Mouse (Mus musculus) liver, embryonic 16.5 days (tissue): Measurements from ENCODE around the gene Scrn2. TPM values are rescaled to one million over a fixed set of nuclear protein-coding genes. Genes with fewer than 3 reads are reported as not detected.

Experiments used
- ATAC-seq: fragments of 200-750 bp; cut with Nextera tagmentation; 2 replicates; pipeline ENCODE4 v1.8.0; 2017; ENCODE audit warnings: low read depth, mild to moderate bottlenecking, moderate number of reproducible peaks, moderate library complexity
- H3K27ac ChIP-seq: fragments of 300-500 bp; sonication (generic); 2 replicates; pipeline ENCODE4 v1.5.1; 2014; ENCODE audit warnings: mild to moderate bottlenecking, low read length
- H3K27me3 ChIP-seq: fragments of 300-500 bp; sonication (generic); 2 replicates; pipeline ENCODE4 v1.6.1; 2014; ENCODE audit warnings: low read depth, low read length, mixed read lengths; ENCODE audit not compliant: control insufficient read depth, insufficient read depth
- H3K36me3 ChIP-seq: fragments of 300-500 bp; sonication (generic); 2 replicates; pipeline ENCODE4 v1.6.1; 2014; ENCODE audit warnings: mild to moderate bottlenecking; ENCODE audit not compliant: control insufficient read depth, insufficient read depth
- H3K4me1 ChIP-seq: fragments of 300-500 bp; sonication (generic); 2 replicates; pipeline ENCODE4 v1.6.1; 2014; ENCODE audit warnings: low read depth, low read length, mixed read lengths; ENCODE audit not compliant: control insufficient read depth
- H3K4me2 ChIP-seq: fragments of 300-500 bp; sonication (generic); 2 replicates; pipeline ENCODE4 v1.6.1; 2014; ENCODE audit warnings: low read depth, low read length, mixed read lengths
- H3K4me3 ChIP-seq: fragments of 300-500 bp; sonication (generic); 2 replicates; pipeline ENCODE4 v1.5.1; 2014; ENCODE audit warnings: low read depth, mild to moderate bottlenecking, low read length
- H3K9ac ChIP-seq: fragments of 300-500 bp; sonication (generic); 2 replicates; pipeline ENCODE4 v1.6.1; 2014; ENCODE audit warnings: low read depth, low read length
- H3K9me3 ChIP-seq: fragments of 300-500 bp; sonication (generic); replicated peaks from 2 replicates; pipeline ENCODE4 v1.6.1; 2016; ENCODE audit warnings: low read length; ENCODE audit not compliant: control insufficient read depth
- WGBS: fragments of 180-500 bp; shearing (Covaris S2); extraction: QIAGEN DNeasy Blood & Tissue Kit; methylation state at CpG from one replicate; pipeline ENCODE4 v1.1.7; 2014; ENCODE audit not compliant: insufficient replicate concordance; 5-methylcytosine and 5-hydroxymethylcytosine counted together
- polyA plus RNA-seq: library from polyadenylated mRNA; unstranded; fragments of >200 nt; fragmentation: Nextera tagmentation; extraction: Ambion mirVana; gene quantifications from 2 replicates; pipeline ENCODE4 v1.2.1, GENCODE M21; 2015

Scrn2 gene
- polyA plus RNA-seq, 1 experiment from 2014 or later, result 12.2 TPM

- WGBS, result 53% methylated on average over 5 of the region's 5 CpGs
- H3K4me3 ChIP-seq, result no peak overlapping the region
- peaks cover 27% of the 10 kb centered on the region for H3K27me3 ChIP-seq
- no peak overlapping the region for H3K4me2 ChIP-seq
- no peak overlapping the region for H3K9ac ChIP-seq
- no peak overlapping the region for H3K27ac ChIP-seq
- no peak for ATAC-seq
- no peaks in the 10 kb centered on the region for H3K9me3 ChIP-seq
- H3K36me3 ChIP-seq, result no peaks in the 10 kb centered on the region
- peaks cover 2% of the 10 kb centered on the region; the same call in 1 of the 2 replicates for H3K4me1 ChIP-seq
Observed at GRCm38 (mm10) chr11:96991501-96991900, 38.2 kb upstream of the Scrn2 start.

GRCm38 (mm10) chr11:96992722-96993311 lies 36.9 kb upstream of the Scrn2 start:
- Histone ChIP-seq H3K36me3 (no peaks in the 10 kb centered on the region), H3K4me1 (no peaks in the 10 kb centered on the region), H3K4me2 (no peak overlapping the region), H3K27ac (no peak overlapping the region), H3K27me3 (peaks cover 29% of the 10 kb centered on the region), H3K4me3 (no peak overlapping the region), H3K9me3 (no peaks in the 10 kb centered on the region), H3K9ac (no peak overlapping the region)
- no peak for ATAC-seq
- 18% methylated on average over 8 of the region's 8 CpGs for WGBS

GRCm38 (mm10) chr11:96995031-96995430 lies 34.7 kb upstream of the Scrn2 start:
- 34% methylated on average over 5 of the region's 5 CpGs for WGBS

DNA sequence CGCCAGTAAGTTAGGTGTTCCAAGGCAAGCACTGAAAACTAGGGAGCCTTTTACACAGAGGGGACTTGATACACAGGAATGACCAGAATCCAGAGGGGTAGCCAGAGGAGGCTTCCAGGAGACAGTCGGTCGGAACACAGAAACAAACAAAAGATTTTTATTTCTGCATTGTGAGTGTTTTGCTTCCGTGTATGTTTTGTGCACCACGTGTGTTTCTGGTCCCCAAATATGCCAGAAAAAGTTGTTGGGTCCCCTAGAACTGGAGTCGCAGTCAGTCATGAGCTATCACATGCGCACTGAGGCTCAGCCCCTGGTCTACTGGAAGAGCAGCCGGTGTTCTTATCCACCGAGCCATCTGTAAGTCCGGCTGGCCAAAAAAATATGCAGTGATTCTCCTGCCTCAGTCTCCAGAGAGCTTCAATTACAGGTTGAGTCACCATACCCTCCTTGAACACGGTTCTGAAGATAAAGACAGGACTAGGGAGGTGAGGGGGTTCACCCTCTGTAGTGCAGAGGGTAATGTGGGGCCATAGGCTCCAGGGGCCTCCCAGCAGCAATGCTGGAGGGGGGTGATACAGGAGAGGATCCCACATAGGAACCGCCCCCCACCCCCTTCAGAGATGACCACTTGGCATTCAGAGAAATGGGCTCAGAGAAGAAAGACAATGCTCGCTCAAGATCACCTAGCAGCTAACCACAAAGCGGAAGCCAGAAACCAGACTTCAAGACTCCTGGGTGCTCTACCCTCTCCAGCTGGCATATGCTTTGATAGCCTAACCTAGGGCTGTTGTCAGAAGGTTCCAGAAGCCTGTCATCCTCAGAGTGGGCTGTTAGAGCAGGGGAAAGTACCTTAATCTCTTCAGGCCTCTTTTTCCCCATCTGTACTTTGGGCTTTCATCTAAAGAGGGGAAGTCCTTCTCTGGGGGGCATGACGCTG lies 33.6 kb upstream of the Scrn2 start:
- Histone ChIP-seq H3K27me3 (peaks cover 35% of the 10 kb centered on the region), H3K4me1 (no peaks in the 10 kb centered on the region), H3K9ac (no peak overlapping the region), H3K4me3 (no peak overlapping the region), H3K27ac (no peak overlapping the region), H3K36me3 (no peaks in the 10 kb centered on the region), H3K4me2 (no peak overlapping the region), H3K9me3 (no peaks in the 10 kb centered on the region)
- ATAC-seq, result no peak
- WGBS, result 37% methylated on average over 15 of the region's 15 CpGs

More at GRCm38 (mm10) chr11:96995031-96995430, 34.7 kb upstream of the Scrn2 start:
- Histone ChIP-seq H3K27me3 (peaks cover 32% of the 10 kb centered on the region), H3K4me1 (no peaks in the 10 kb centered on the region), H3K4me3 (no peak overlapping the region), H3K9me3 (no peaks in the 10 kb centered on the region), H3K4me2 (no peak overlapping the region), H3K27ac (no peak overlapping the region), H3K9ac (no peak overlapping the region), H3K36me3 (no peaks in the 10 kb centered on the region)
- no peak for ATAC-seq

DNA sequence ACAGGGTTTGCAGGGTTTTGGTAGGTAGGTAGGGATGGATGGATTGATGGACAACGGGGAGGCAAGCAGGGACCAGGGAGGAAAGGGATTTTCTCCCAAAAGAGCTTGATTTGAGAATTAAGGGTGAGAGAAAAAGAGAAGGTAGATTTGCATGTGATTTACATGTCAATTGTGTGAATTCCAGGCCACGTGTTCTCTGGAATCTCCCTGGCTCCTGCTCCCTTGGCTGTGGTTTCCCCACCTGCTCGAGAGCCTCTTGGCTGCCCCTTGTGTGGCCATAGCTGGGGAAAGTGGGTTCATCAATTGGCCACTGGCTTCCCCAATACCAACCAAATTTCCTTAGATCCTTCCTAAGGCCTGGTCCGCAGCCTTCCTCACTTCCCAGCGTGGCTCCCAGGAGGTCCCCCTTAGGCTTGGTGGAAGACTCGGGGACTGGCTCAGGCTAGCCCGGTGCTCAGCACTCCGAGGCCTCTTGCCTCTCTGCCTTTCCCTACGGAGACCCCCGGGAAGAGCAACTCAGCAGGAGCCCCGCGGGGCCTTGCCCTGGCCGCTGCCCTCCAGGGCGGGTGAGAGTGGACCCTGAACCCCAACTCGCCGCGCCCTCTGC lies 32.9 kb upstream of the Scrn2 start:
- Histone ChIP-seq H3K9me3 (no peaks in the 10 kb centered on the region), H3K4me2 (peak overlapping the region; percentile 44), H3K9ac (no peak overlapping the region), H3K4me1 (no peaks in the 10 kb centered on the region), H3K27me3 (peaks cover 35% of the 10 kb centered on the region), H3K27ac (no peak overlapping the region), H3K36me3 (no peaks in the 10 kb centered on the region), H3K4me3 (peak overlapping the region; percentile 34)
- 22% methylated on average over 17 of the region's 17 CpGs for WGBS
- ATAC-seq, result no peak

DNA sequence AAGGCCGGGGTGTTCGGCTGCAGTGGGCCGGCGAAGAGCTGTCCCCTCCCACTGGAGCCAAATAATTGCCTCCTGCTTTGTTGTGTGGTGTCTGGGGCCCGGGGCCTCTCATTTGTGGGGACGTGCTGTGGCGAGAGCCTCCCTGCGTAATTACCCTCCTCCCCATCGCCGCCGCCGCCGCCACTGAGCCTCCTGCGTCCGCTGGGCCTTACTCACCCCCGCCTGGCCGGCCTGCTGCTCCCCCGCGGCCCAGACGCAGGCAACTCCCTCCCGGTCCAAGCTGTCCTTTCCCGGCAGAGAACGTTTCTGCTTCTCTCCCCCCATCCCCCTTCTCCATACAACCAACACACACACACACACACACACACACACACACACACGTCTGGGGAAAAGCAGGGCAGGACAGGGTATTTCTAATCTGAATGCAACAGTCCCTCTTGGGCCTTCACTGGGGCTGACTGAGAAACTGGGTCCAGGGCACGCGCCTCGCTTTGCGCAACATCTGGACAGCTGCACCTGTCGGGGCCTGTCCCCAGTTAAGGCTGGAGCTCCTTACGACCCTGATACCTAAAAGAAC lies 32.3 kb upstream of the Scrn2 start:
- H3K4me1 ChIP-seq, result no peaks in the 10 kb centered on the region

DNA sequence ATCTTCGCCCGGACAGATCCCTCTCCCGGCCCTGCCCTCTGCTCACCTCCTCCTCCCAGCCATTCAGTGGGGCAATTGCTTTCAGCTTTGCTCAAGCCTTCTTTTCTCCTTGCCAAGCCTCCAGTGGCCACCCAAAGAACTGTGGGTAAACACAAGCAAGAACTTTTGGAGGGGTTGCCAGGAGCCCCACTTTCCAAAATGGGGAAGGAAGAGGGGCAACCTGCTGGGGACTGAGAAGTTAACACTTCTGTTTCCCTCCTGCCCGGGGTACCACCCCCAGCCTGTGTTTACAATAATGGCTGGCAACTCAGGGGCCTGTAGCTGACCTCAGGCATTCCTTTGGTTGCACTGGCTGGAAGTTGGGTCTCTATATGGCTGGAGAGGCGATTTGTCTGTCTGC lies 26.6 kb upstream of the Scrn2 start:
- peaks cover 17% of the 10 kb centered on the region for H3K27me3 ChIP-seq
- WGBS, result 32% methylated on average over 5 of the region's 5 CpGs

More for the DNA sequence above, 32.3 kb upstream of the Scrn2 start:
- Histone ChIP-seq H3K27ac (no peak overlapping the region), H3K4me3 (peak overlapping the region; percentile 34), H3K9ac (no peak overlapping the region), H3K36me3 (no peaks in the 10 kb centered on the region), H3K27me3 (peaks cover 35% of the 10 kb centered on the region), H3K4me2 (peak overlapping the region; percentile 44), H3K9me3 (no peaks in the 10 kb centered on the region)
- 8% methylated on average over 30 of the region's 30 CpGs for WGBS
- peak; percentile 66 for ATAC-seq

DNA sequence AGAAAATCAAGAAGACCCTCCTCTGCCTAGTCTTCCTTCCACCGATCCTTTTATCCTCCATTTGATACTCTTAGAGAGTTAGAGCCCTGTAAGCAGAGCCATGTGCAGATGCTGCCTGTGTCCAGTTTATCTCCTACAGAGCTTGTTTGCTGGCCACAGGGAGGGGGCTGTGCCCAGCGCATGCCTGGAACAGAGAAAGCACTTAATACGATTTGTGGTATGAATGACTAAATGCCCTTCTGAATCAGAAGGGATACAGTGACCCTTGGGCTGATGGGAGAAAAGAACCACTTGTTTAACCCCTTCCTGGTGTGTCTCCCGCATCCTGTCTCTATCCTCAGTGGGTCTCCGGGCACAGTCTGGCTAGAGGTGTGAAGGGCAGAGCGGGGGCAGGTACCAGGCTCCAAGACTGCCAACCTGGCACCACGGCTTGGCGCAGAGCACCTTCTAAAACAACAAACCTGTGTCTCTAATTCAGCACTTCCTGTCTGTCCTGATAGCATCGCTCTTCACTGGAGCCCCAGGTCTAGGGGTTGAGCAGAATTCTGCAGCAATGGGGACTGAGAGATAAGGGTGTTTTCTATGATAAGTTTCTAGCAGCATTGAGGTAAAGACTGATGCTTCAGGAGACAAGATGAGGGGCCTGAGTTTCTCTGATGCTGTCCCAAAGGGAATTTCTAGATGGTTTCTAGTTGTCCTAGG lies 22.5 kb upstream of the Scrn2 start:
- ATAC-seq, result no peak
- H3K4me3 ChIP-seq, result no peak overlapping the region
- peaks cover 19% of the 10 kb centered on the region for H3K27me3 ChIP-seq
- no peak overlapping the region for H3K4me2 ChIP-seq
- no peaks in the 10 kb centered on the region for H3K9me3 ChIP-seq
- no peak overlapping the region for H3K9ac ChIP-seq
- no peaks in the 10 kb centered on the region for H3K4me1 ChIP-seq
- H3K27ac ChIP-seq, result no peak overlapping the region
- WGBS, result 44% methylated on average over 9 of the region's 9 CpGs
- H3K36me3 ChIP-seq, result no peaks in the 10 kb centered on the region

More for the DNA sequence above, 26.6 kb upstream of the Scrn2 start:
- H3K4me1 ChIP-seq, result no peaks in the 10 kb centered on the region
- H3K9ac ChIP-seq, result no peak overlapping the region
- H3K9me3 ChIP-seq, result no peaks in the 10 kb centered on the region
- no peak overlapping the region for H3K27ac ChIP-seq
- H3K36me3 ChIP-seq, result no peaks in the 10 kb centered on the region
- no peak overlapping the region for H3K4me3 ChIP-seq
- no peak overlapping the region for H3K4me2 ChIP-seq
- no peak for ATAC-seq
